Mouse (Mus musculus) liver, embryonic 11.5 days (tissue): ENCODE measurements around the gene Sdsl. TPM values are rescaled to one million over a fixed set of nuclear protein-coding genes. Genes with fewer than 3 reads are reported as not detected.

ENCODE experiments used
- ATAC-seq: fragments of 200-750 bp; cut with Nextera tagmentation; replicated peaks from 2 replicates; pipeline ENCODE4 v1.8.0; 2017; ENCODE audit warnings: moderate number of reproducible peaks, mild to moderate bottlenecking, moderate TSS enrichment, moderate library complexity; ENCODE audit not compliant: low FRiP score
- DNase-seq: peaks from one replicate; pipeline ENCODE4 v3.0.0-alpha.2; 2017; ENCODE audit warnings: low spot score
- H3K27ac ChIP-seq: fragments of 300-500 bp; sonication (generic); 2 replicates; pipeline ENCODE4 v1.5.1; 2014; ENCODE audit warnings: mild to moderate bottlenecking, low read depth, low read length, control low read depth
- H3K27me3 ChIP-seq: fragments of 300-500 bp; sonication (generic); replicated peaks from 2 replicates; pipeline ENCODE4 v1.6.1; 2014; ENCODE audit warnings: low read length, mixed read lengths; ENCODE audit not compliant: control insufficient read depth, insufficient read depth
- H3K36me3 ChIP-seq: fragments of 300-500 bp; sonication (generic); 2 replicates; pipeline ENCODE4 v1.6.1; 2014; ENCODE audit warnings: mild to moderate bottlenecking, low read length, moderate library complexity, mixed read lengths; ENCODE audit not compliant: control insufficient read depth, insufficient read depth
- H3K4me1 ChIP-seq: fragments of 300-500 bp; sonication (generic); replicated peaks from 2 replicates; pipeline ENCODE4 v1.6.1; 2014; ENCODE audit warnings: low read length, mixed read lengths; ENCODE audit not compliant: control insufficient read depth, insufficient read depth
- H3K4me2 ChIP-seq: fragments of 300-500 bp; sonication (generic); 2 replicates; pipeline ENCODE4 v1.6.1; 2014; ENCODE audit warnings: mild to moderate bottlenecking, control low read depth, moderate library complexity
- H3K4me3 ChIP-seq: fragments of 300-500 bp; sonication (generic); 2 replicates; pipeline ENCODE4 v1.5.1; 2014; ENCODE audit warnings: low read depth, low read length, control low read depth
- H3K9ac ChIP-seq: fragments of 300-500 bp; sonication (generic); 2 replicates; pipeline ENCODE4 v1.6.1; 2014; ENCODE audit warnings: low read depth, low read length, control low read depth
- H3K9me3 ChIP-seq: fragments of 300-500 bp; sonication (generic); 2 replicates; pipeline ENCODE4 v1.6.1; 2016; ENCODE audit warnings: low read length, inconsistent platforms, mixed read lengths; ENCODE audit not compliant: control insufficient read depth
- WGBS: fragments of 180-500 bp; shearing (Covaris S2); extraction: QIAGEN DNeasy Blood & Tissue Kit; methylation state at CpG from one replicate; pipeline ENCODE4 v1.1.7; 2014; 5-methylcytosine and 5-hydroxymethylcytosine counted together
- polyA plus RNA-seq: library from polyadenylated mRNA; unstranded; fragments of >200 nt; fragmentation: Nextera tagmentation; extraction: Ambion mirVana; gene quantifications from 2 replicates; pipeline ENCODE4 v1.2.1, GENCODE M21; 2014

Gene Sdsl
- polyA plus RNA-seq, 1 experiment from 2014 or later: 2.3 TPM

GRCm38 (mm10) chr5:120437986-120438385, 34.6 kb downstream of the Sdsl start:
- ATAC-seq (no peak), DNase-seq (no peak)
- no peaks in the 10 kb centered on the region for H3K36me3 ChIP-seq
- H3K4me2 ChIP-seq: no peak overlapping the region
- WGBS: under 1% methylated on average over 33 of the region's 33 CpGs
- no peak overlapping the region for H3K9ac ChIP-seq
- no peaks in the 10 kb centered on the region for H3K9me3 ChIP-seq
- H3K27ac ChIP-seq: no peak overlapping the region
- H3K4me3 ChIP-seq: no peak overlapping the region
- H3K27me3 ChIP-seq: peaks cover 86% of the 10 kb centered on the region
- no peaks in the 10 kb centered on the region for H3K4me1 ChIP-seq

- H3K27me3 ChIP-seq: peaks cover 87% of the 10 kb centered on the region
- ATAC-seq (no peak), DNase-seq (no peak)
- H3K4me3 ChIP-seq: no peak overlapping the region
- no peaks in the 10 kb centered on the region for H3K9me3 ChIP-seq
- no peak overlapping the region for H3K4me2 ChIP-seq
- H3K27ac ChIP-seq: no peak overlapping the region
- no peaks in the 10 kb centered on the region for H3K36me3 ChIP-seq
- WGBS: 4% methylated on average over 17 of the region's 17 CpGs
- no peaks in the 10 kb centered on the region for H3K4me1 ChIP-seq
- no peak overlapping the region for H3K9ac ChIP-seq
Observed at GRCm38 (mm10) chr5:120437539-120437938, 35.1 kb downstream of the Sdsl start.

- Histone ChIP-seq H3K9me3 (no peaks in the 10 kb centered on the region), H3K9ac (no peak overlapping the region), H3K27ac (no peak overlapping the region), H3K4me2 (no peak overlapping the region), H3K27me3 (peaks cover 90% of the 10 kb centered on the region), H3K4me1 (no peaks in the 10 kb centered on the region), H3K4me3 (no peak overlapping the region), H3K36me3 (no peaks in the 10 kb centered on the region)
- no peak for DNase-seq
- ATAC-seq: no peak
- 1% methylated on average over 18 of the region's 18 CpGs for WGBS
Observed at GRCm38 (mm10) chr5:120436885-120437495, 35.6 kb downstream of the Sdsl start.

DNA sequence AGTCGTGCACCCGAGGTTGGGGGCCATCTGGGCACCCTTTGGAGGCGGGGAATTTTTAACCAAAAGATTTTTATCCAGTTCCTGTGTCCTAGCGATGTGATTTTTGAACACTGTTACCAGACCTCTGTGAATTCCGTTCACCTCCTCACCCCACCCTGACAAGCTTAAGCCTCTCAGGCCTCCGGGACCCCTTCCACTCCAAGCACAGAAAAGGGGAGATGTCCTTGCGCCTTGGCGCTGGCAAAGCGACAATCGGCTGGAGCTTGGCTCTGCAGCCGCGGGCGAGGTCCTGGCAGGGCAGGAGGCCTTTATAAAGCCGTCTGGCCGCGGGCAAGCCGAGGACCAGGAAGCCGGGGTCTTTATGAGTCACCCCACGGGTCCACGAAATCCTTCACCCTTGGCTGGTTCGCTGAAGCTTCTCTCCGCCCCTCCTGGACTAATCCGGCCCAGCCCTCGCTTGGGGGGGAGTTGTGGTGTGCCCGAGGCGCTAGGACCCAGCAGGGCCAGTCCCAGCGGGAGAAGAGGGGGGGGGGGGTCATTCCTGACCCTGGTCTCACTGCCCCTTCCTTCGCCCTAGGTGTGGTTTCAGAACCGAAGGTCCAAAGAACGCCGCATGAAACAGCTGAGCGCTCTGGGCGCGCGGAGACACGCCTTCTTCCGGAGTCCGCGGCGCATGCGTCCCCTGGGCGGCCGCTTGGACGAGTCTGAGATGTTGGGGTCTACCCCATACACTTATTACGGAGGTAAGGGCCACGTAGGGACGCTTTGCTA, 36.7 kb downstream of the Sdsl start:
- WGBS: 3% methylated on average over 46 of the region's 47 CpGs
- no peak for DNase-seq
- no peaks in the 10 kb centered on the region for H3K9me3 ChIP-seq

DNA sequence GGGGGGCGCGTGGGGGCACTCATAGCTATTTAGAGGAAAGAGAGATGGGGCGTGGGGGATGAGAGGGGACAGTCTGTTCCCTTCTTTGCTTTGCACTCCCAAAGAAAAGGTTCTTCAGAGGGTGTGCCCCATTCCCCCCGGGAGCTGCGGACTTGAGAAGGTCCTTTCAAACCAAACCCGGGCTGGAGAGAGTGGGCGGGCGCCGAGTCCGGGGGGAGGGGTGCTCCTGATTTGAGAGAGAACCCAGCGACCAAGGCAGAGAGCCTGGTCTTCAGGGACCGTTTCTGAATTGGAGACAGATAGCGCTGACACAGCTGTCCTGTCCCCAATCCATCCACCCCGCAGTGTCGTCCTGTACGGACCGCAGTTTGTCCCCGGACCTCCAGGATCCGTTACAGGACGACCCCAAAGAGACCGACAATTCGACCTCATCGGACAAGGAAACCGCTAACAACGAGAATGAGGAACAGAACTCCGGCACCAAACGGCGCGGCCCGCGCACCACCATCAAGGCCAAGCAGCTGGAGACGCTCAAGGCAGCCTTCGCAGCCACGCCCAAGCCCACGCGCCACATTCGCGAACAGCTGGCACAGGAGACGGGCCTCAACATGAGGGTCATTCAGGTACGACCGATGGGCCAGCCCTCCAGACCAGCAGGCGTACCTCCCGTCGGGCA, 37.5 kb downstream of the Sdsl start:
- no peaks in the 10 kb centered on the region for H3K36me3 ChIP-seq
- no peaks in the 10 kb centered on the region for H3K9me3 ChIP-seq
- no peak overlapping the region for H3K4me3 ChIP-seq
- no peaks in the 10 kb centered on the region for H3K4me1 ChIP-seq
- no peak overlapping the region for H3K27ac ChIP-seq
- no peak overlapping the region for H3K9ac ChIP-seq
- no peak overlapping the region for H3K4me2 ChIP-seq
- ATAC-seq (no peak), DNase-seq (no peak)
- 1% methylated on average over 44 of the region's 44 CpGs for WGBS
- peaks cover 99% of the 10 kb centered on the region for H3K27me3 ChIP-seq

More for the DNA sequence above, 36.7 kb downstream of the Sdsl start:
- Histone ChIP-seq H3K9ac (no peak overlapping the region), H3K27ac (no peak overlapping the region), H3K27me3 (peaks cover 100% of the 10 kb centered on the region), H3K36me3 (no peaks in the 10 kb centered on the region), H3K4me1 (no peaks in the 10 kb centered on the region), H3K4me3 (peak overlapping the region; percentile 19), H3K4me2 (peak overlapping the region; percentile 52)
- ATAC-seq: no peak

DNA sequence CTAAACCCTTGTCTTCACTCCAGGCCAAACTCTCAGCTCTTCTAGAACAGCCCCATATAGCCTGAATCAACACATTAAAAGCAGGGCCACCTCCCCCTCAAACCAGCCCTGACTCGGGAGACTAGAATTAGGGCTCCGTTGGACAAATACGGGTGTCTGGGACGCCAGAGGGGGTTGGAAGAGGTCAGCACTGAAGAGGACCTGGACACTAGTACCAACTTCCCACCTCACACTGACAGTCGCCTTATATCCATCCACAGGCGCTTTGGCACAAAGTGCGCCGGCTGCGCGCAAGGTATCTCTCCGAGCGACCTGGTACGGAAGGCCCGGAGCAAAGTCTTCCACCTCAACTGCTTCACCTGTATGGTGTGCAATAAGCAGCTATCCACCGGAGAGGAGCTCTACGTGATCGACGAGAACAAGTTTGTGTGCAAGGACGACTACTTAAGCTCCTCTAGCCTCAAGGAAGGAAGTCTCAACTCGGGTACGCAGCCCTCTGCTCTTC, 38.3 kb downstream of the Sdsl start:
- Histone ChIP-seq H3K9me3 (no peaks in the 10 kb centered on the region), H3K27me3 (peaks cover 99% of the 10 kb centered on the region), H3K4me2 (no peak overlapping the region), H3K4me1 (no peaks in the 10 kb centered on the region), H3K4me3 (no peak overlapping the region), H3K27ac (no peak overlapping the region), H3K9ac (no peak overlapping the region), H3K36me3 (no peaks in the 10 kb centered on the region)
- WGBS: 5% methylated on average over 21 of the region's 21 CpGs
- ATAC-seq: no peak
- no peak for DNase-seq

DNA sequence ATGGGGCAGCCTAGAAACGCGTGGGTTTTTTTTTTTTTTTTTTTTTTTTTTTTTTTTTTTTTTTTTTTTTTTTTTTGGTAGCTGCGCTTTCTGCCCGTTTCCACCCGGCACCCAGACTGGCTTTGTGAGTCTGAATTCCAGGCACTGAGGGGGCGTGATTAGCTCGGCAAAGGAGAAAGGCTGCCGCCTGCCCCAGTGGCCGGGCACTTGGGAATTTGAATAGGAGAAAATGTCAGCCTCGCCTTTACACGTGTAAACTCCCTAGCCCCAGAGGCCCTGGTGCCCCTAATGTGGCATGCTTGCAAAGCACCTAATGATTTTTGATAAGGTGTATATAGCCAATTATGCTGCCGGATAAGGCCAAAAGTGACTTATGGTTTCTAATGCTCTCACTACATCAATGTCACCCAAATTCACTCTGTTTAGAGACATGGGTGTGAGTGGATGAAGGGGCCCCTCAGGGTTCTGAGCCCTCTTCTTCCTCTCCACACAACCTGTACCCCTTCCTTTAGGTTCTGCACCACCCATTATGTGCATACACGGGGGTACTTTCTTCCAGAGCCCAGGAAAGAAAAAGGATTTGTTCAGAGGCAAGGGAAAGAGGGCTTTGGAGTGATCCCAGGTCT, 39.4 kb downstream of the Sdsl start:
- no peak for DNase-seq
- no peak overlapping the region for H3K4me3 ChIP-seq
- H3K27me3 ChIP-seq: peaks cover 99% of the 10 kb centered on the region
- H3K27ac ChIP-seq: no peak overlapping the region
- H3K9me3 ChIP-seq: no peaks in the 10 kb centered on the region
- ATAC-seq: no peak
- no peaks in the 10 kb centered on the region for H3K36me3 ChIP-seq
- WGBS: 5% methylated on average over 13 of the region's 13 CpGs
- H3K4me2 ChIP-seq: no peak overlapping the region
- no peak overlapping the region for H3K9ac ChIP-seq
- no peaks in the 10 kb centered on the region for H3K4me1 ChIP-seq

GRCm38 (mm10) chr5:120432486-120433015, 40.1 kb downstream of the Sdsl start:
- Histone ChIP-seq H3K4me1 (no peaks in the 10 kb centered on the region), H3K9ac (no peak overlapping the region), H3K9me3 (no peaks in the 10 kb centered on the region), H3K4me2 (no peak overlapping the region), H3K4me3 (no peak overlapping the region), H3K36me3 (no peaks in the 10 kb centered on the region), H3K27me3 (peaks cover 99% of the 10 kb centered on the region), H3K27ac (no peak overlapping the region)
- DNase-seq (no peak), ATAC-seq (no peak)
- 3% methylated on average over 9 of the region's 9 CpGs for WGBS
